Mouse (Mus musculus) spleen, adult 18-20 months (tissue): ENCODE data around the gene Taar7b.
A peak's percentile ranks its signal among the peaks of the same experiment; 100 is the strongest.

Experiments
- DNase-seq, 2 experiments: peaks; one replicate each; pipeline ENCODE4 v3.0.0; 2022; ENCODE audit warnings: mixed read lengths in 2 of 2

The Taar7b gene

DNA sequence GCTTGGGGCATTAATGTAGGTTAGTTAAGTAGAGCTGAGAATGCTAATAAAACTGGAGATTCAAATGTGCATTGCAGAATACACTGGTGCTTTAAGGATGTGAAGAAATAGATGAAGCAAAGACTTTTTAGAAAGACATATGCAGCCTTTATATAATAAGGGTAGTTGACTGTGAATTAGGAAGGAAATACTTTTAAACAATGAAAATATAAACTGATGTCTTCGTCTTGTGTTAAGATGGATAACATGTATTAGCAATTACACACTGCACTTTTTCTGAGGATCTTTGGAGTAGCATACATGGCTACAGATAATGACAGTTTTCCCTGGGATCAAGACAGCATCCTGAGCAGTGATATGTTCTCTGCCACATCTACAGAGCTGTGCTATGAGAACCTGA, at the start of gene Taar7b:
Gene Taar7b, plus strand, starts transcription at position 301 of the 400 bp plus-strand sequence.
- no peak for DNase-seq

DNA sequence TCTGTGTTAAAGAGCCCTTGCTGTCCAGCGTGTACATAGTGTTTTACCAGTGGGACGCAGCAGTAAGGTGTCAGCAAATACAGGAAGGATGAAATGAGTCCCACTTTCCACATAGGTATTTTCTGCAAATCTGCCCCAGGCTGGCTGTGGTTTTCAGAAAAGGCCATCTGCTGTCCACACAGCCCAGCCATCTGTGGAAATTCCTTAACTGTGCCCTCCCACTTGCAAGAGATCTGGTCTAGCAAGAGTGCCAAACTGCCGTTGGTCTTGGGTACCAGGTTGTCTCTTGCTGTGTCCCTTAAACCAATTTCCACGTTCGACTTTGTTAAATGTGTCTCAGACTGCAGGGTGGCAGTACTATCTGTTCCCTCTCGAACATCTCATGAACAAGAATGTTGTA, 48.0 kb upstream of the Taar7b start:
- no peak for DNase-seq

DNA sequence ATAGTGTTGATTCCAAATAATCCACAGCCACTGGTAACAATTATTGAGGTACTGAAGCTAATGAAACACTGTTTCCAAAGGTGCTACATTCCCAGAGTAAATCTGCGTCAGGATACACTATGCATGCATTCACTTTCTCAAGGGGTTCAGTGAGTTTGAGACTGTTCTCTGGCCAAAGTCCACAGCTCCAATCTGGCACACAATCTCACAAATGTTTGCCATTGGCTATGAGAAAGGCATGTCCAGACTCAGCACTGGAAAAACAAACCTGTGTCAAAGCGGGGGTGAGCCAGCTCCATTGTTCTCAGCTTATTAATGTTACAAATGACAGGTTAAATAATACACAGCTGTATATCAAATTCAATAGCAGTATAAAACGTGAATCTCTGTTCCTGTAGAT, 40.7 kb upstream of the Taar7b start:
- DNase-seq, result no peak

DNA sequence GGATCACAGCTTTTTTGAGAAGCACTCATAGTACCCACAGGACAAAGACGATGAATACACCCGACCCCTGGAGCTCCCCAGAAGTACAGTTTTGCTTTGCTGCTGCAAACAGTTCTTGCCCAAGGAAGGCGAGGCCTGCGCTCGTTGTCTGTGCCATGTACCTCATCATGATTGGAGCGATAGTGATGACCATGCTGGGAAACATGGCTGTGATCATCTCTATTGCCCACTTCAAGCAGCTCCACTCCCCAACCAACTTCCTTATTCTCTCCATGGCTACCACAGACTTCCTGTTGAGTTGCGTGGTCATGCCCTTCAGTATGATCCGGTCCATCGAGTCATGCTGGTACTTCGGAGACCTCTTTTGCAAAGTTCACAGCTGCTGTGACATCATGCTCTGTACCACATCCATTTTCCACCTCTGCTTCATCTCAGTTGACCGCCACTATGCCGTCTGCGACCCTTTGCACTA, 39.3 kb upstream of the Taar7b start, which contains the start of gene Taar4:
Gene Taar4, plus strand, starts transcription at position 51 of the 472 bp plus-strand sequence.
- no peak for DNase-seq

DNA sequence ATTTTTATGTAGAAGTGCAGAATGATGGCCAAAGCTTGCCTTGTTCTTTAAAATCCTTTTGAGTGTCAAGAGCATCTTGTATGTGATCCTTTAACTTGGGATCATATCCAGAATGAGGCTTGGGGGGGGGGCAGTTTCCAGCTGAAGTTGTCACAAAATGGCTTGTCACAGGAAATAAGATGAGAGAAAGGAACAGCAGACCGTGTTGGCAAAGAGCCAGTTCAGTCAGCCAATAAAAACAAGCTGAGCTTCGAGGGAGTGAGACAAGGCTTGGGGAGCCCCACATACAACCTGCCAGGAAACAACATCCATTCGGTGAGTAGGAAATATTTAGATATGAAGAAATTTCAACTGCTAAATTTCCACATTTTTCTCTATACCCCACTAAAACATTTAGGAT, 36.3 kb upstream of the Taar7b start:
- no peak for DNase-seq

DNA sequence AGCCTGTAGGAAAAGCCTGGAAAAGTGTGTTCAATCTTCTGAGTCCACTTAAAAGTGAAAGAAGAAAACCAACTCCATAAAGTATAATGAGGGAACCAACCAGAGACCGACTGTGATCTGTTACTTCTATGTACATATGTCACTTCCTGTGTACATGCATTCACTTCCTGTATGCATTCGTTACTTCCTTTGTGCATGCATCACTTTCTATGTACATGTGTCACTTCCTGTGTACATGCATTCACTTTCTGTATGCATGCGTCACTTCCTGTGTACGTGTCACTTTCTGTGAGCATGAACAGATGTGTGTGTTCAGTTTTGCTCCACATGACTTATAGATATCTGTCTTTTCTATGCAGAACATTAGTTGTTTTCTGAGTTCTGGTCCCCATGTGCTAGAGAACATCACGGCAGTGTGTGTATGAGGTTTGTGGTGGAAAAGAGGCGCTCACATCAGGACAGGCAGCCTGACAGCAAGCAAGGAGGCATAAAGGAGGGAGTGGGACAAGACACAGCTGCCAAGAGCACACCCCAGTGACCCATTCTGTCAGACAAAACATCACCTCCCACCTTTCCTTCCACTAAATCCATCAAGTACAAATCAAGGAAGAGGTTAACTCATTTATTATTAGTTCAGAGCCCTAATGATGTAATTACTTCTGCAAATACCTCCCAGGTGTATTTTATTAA, 34.7 kb upstream of the Taar7b start:
- no peak for DNase-seq

DNA sequence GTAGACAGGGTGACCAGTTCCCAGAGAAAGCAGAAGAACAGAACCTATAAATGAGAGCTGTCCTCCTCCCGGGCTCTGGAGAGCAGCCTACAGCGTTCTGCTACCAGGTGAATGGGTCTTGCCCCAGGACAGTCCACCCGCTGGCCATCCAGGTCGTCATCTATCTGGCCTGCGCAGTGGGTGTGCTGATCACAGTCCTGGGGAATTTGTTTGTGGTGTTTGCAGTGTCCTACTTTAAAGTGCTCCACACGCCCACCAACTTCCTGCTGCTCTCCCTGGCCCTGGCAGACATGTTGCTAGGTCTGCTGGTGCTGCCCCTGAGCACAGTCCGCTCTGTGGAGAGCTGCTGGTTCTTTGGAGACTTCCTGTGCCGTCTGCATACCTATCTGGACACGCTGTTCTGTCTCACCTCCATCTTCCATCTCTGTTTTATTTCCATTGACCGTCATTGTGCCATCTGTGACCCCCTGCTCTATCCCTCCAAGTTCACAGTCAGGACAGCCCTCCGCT, 29.0 kb upstream of the Taar7b start, which contains the start of gene Taar5:
Gene Taar5, plus strand, starts transcription at position 51 of the 510 bp plus-strand sequence.
- no peak for DNase-seq

DNA sequence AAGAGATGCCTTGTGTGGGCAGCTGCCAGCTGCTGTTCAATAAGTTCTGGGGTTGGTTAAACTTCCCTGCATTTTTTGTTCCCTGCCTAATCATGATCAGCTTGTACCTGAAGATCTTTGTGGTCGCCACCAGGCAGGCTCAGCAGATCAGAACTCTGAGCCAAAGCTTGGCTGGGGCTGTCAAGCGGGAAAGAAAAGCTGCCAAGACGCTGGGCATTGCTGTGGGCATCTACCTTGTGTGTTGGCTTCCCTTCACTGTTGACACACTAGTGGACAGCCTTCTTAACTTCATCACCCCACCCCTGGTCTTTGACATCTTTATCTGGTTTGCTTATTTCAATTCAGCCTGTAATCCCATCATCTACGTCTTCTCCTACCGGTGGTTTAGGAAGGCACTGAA, 28.5 kb upstream of the Taar7b start:
- DNase-seq, result no peak

DNA sequence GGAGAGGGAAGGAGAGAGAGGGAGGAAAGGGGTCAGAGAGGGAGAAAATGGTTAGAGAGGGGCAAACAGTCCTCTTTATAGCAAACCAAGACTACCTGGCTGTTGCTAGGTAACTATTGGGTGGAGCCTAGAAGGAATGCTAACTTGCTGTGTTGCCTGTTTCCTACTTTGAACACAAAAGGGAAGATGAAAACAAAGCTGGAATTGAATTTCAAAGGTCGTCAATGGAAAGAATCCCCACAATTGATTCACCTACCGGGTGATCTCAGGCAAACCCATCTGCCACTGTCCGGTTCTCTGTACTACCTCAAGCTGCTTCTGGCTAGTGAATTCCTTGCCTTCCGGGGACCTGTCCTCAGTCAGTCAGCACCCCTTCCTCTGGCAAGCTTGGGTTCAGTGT, 21.8 kb upstream of the Taar7b start:
- no peak for DNase-seq

DNA sequence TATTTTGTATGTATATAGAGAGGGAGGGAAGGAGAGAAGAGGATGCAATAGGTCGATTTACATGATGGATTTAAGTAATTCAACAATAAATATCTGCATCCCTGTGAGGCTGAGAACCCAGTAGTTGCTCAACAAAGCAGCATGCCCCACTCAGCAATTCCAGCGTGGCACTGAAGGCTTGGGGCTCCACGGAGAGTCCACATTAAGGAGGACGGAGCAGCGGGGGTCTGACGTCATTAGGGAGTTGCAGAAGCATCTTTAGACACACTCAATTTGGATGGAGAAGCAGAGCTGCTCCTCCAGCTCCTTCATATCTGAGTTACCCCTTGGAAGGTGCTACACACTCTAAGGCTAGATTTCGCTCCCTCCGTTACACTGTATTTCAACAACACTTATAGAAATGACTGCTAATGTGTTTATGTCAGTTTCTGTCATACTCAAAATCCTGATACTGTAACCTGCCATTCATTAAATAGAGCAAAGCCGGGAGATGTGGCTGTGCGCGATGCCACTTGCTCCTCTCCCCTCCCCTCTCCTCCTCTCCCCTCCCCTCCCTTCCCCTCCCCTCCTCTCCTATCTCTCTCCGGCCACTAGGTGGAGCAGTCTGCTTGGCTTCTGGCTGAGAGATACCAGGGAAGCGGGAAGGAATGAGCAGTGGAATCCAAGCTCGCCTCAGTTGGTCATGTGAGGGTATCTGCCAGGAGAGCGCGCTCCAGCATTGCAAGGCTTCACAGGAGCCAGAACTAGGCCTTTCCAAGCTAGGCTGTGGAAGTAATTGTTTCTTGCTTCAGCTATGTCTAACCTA, 20.6 kb upstream of the Taar7b start:
- DNase-seq, result peak in 1 of 2 experiments; percentile 35

DNA sequence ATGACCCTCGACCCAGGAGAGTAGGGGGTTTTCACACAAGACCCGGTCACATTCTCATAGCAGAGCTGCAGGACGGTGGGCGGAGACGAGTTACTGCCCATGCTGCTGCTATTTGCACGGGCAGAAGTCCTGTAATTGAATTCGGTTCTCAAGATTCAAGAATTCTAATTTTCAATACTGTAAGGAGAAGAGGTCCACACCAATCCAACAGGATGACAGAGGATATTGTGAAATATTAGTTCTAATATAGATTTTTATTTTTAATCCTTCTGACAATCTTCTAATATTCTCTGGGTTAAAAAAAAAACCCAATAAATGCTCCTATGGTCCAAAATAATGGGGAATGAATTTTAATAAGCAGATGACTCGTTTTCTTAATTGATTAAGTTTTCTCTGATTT, 14.2 kb upstream of the Taar7b start, which contains the start of gene Taar6:
Gene Taar6, minus strand, starts transcription at position 101 of the 400 bp plus-strand sequence.
- DNase-seq, result no peak

DNA sequence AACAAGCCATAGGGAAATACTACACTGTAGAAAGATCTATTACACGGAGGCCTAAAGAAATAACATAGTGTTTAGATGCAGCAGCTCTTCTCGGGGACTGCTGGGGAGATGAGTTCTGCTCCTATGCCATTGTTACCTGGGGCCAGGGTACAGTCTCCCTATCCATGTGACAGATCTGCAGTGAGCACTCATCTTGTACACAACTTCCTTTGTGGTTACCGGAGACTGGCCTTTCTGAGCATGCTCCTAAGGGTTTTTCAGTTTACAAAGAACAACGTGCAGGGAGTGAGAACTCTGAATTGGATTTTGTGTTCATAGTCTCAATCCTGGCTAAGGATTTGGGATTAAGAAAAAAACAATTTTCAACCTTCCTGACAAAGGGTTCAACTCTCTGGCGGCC, 13.3 kb upstream of the Taar7b start:
- DNase-seq, result no peak

DNA sequence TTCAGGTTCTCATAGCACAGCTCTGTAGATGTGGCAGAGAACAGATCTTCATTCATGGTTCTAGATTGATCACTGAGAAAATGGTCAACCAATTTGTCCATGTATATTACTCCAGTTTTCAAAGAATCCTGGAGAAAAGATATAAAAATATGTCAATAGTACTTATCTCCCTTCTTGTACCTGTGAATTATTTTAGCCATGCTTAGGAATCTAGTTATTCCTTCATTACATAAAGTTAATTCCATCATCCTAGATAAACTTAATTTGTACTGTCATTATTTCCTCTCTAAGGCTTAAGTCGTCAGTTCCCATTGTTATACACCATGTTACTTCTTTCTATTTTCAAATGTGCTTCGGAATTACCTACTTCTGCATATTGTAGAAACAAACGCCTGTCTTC, 6.4 kb upstream of the Taar7b start, which contains the start of gene Taar7a:
Gene Taar7a, minus strand, starts transcription at position 101 of the 400 bp plus-strand sequence.
- no peak for DNase-seq

DNA sequence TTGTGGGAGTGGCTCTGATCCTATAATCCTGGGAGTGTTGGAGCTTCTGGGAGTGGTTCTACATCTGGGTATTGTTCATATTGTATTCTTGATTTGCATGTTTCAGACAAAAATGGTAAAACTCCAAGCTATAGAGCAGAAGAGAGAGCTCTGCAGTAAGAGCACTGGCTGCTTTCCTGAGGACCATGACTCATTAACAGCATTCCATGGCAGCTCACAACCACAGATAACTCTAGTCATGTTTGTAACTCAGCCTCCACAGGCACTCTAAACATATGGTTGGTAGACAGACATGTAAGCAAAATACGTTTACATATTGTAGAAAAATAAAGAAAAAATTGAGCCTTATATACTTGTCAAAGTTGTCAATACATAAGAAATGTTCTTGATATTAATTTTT, 6.7 kb downstream of the Taar7b start:
- no peak for DNase-seq

DNA sequence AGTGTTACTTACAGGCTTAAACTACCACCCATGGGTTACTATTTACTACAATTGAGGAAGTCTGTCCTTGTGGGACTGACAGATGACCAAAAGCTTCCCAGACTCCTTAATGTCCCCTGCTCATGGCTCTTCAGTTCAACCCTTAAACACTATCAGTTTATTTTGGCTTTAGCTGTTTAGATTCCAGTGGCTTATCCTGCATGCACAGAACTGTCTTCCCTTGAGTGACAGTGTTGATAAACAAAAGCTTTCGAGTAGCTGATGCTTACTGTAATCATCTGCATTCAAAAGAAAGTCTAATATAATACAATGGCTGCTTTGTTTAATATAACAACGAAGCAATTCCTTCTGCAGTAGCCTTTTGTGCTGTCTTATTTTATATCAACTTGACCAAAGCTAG, 7.3 kb downstream of the Taar7b start:
- DNase-seq, result no peak

DNA sequence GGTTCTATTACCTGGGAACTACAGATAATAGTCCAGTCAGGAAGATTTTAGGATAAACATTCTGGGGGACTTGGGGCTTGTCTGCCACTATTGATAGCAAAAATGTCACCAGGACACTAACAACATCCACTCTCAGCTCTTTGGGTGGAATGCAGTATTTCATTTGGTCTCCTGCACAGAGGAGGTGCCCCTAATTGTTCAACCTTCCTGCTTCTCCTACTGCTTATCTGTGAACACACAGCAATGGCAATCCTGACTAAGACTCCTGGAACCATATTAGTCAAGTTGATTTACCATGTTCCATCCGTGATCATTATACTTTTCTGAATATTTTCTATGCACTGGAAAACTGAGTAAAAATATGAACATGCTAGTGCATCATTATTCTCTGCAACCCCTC, 8.4 kb downstream of the Taar7b start:
- DNase-seq, result no peak

DNA sequence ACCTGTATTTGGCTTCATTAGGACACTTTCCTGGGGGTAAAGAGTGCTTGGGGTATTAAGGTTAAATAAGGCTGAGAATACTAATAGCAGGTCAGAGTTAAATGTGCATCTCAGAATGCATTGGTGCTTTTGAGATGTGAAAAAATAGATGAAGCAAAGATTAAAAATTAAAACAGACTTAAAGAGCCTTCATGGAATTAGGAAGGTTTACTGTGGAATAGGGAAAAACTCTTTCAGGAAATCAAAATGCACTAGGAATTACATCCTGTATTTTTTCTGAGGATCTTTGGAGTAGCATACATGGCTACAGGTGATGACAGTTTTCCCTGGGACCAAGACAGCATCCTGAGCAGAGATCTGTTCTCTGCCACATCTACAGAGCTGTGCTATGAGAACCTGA, 27.2 kb downstream of the Taar7b start, which contains the start of gene Taar7d:
Gene Taar7d, plus strand, starts transcription at position 301 of the 400 bp plus-strand sequence.
- no peak for DNase-seq

DNA sequence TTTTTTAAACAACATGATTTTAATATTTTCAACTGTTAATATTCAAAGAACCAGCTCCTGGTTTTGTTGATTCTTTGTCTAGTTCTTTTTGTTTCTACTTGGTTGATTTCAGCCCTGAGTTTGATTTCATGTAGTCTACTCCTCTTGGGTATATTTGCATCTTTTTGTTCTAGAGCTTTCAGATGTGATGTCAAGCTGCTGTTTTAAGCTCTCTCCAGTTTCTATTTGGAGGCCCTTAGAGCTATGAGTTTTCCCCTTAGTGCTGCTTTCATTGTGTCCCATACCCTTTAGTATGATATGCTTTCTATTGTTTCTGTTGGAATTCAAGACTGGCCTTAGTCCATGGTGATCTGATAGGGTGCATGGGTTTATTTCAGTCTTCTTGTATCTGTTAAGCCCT, 31.6 kb downstream of the Taar7b start:
- DNase-seq, result no peak

DNA sequence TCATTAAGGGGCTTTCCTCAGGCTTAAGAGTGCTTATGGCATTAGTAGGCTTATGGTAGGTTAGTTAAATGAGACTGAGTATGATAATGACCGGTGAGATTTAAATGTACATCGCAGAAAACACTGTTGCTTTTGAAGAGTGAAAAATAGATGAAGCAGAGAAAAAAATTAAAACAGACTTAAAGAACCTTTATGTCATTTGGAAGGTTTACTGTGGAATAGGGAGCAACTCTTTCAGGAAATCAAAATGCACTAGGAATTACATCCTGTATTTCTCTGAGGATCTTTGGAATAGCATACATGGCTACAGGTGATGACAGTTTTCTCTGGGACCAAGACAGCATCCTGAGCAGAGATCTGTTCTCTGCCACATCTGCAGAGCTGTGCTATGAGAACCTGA, 37.6 kb downstream of the Taar7b start, which contains the start of gene Taar7e:
Gene Taar7e, plus strand, starts transcription at position 301 of the 400 bp plus-strand sequence.
- no peak for DNase-seq

DNA sequence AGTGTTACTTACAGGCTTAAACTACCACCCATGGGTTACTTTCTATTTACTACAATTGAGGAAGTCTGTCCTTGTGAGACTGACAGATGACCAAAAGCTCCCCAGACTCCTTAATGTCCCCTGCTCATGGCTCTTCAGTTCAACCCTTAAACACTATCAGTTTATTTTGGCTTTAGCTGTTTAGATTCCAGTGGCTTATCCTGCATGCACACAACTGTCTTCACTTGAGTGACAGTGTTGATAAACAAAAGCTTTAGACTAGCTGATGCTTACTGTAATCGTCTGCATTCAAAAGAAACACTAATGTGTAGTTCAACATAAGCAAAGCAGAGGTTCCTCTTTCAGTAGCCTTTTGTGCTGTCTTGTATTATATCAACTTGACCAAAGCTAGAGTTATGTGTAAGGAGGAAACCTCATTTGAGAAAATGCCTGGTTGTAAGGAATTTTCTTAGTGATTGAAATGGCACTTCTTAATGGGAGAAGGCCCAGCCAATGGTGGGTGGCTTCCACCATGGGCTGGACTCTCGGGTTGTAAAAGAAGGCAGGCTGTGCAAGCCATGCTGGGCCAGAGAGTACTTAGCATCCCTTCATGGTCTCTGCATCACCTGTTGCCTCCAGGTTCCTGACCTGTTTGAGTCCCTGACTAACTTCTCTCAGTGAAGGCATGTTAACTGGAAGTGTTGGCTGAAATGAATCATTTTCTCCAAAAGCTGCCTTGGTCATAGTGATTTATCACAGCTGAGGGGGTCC, 40.6 kb downstream of the Taar7b start:
- DNase-seq, result no peak

DNA sequence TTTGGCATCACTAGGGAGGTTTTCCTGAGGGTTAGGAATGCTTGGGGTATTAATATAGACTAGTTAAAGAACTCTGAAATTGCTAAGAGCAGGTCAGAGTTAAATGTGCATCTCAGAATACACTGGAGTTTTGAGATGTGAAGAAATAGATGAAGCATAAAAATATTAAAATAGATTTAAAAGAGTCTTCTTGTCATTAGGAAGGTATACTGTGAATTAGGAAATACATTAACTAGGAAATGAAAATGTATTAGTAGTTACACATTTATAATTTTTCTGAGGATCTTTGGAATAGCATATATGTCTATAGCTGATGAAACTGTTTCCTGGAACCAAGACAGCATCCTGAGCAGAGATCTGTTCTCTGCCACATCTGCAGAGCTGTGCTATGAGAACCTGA, 49.5 kb downstream of the Taar7b start, which contains the start of gene Taar7f:
Gene Taar7f, plus strand, starts transcription at position 301 of the 400 bp plus-strand sequence.
- DNase-seq, result no peak
